Mouse (Mus musculus): ENCODE measurements around the gene BC049715. TPM values are rescaled to one million over a fixed set of nuclear protein-coding genes. Genes with fewer than 3 reads are reported as not detected.
"Not testable (repeated sequence)": the region's sequence is repeated elsewhere in the genome, so short reads cannot be mapped to it uniquely, and the experiment has no call there.

Gene BC049715
- total RNA-seq, 2 experiments from 2014 or later, result 0.45 to 1.1 TPM

DNA sequence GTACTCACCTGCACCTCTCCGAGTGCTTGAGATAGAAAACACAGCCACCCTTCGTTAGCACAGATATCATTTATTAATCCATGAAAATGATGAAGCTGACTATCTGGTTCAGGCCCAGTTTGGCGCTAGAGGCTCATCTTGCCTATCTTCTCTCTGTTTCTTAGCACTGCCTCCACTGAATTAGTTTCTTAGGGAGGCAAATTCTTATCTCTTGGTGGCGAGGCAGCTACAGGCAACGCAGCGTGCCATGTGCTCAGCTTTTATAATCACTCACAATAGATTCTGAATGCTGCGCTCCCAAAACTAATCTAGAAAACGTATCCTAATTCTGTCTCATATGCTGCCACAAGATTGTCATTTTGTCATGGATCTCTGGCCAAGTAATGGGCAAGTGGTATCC is 21.0 kb downstream of the BC049715 start:
- no peak for ATAC-seq (ENCODE audit: poor library complexity, severe bottlenecking)

DNA sequence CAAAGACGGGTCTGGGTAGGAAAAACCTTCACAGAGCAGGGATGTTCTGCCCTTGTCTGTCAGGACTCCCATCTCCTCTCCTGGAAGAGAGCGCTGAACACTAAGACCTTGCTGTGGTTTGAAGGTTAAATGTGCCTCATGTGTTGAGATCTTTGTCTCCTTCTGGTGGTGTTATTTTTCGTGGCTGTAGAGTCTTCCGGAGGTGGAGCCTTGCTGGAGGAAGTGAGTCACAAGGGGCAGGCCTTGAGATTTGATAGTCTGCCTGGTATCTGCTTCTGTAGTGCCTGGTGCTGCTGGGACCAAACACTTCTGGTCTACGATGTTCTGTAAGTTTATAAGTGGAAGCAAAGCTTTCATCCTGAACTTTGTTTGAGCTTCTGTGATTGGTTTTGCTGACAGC is 21.5 kb downstream of the BC049715 start:
- ATAC-seq (ENCODE audit: poor library complexity, severe bottlenecking), result no peak

DNA sequence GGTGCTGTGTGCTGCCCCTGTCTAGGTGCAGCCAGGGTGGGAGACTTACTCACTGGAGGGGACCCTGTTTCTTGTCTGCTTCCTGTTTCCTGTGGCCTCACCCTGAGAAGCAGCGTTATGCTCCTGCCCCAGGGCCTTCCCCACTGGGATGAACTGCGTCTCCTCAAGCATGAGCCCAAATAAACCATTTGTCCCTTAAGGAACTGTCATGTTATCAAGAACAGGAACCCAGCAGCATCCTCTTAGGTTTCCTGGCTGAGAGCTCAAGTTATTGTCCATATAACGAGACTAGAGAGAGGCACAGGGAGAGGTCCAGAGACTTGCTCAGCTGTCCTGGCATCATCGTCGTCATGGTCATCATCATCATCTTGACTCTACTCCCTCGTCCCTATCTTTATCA is 22.8 kb downstream of the BC049715 start:
- ATAC-seq (ENCODE audit: poor library complexity, severe bottlenecking), result no peak

- ATAC-seq (ENCODE audit: poor library complexity, severe bottlenecking), result no peak
These were observed 24.9 kb downstream of the BC049715 start for GRCm38 (mm10) chr6:136852348-136852747.

- ATAC-seq (ENCODE audit: poor library complexity, severe bottlenecking), result peak; percentile 70
These were observed 25.3 kb downstream of the BC049715 start for GRCm38 (mm10) chr6:136852762-136853161.

- ATAC-seq (ENCODE audit: poor library complexity, severe bottlenecking), result no peak
These were observed 26.9 kb downstream of the BC049715 start for GRCm38 (mm10) chr6:136854361-136854781.

GRCm38 (mm10) chr6:136855183-136855582 is 27.8 kb downstream of the BC049715 start:
- no peak for ATAC-seq (ENCODE audit: poor library complexity, severe bottlenecking)

- no peak for ATAC-seq (ENCODE audit: poor library complexity, severe bottlenecking)
These were observed 28.7 kb downstream of the BC049715 start for GRCm38 (mm10) chr6:136856071-136856636.

DNA sequence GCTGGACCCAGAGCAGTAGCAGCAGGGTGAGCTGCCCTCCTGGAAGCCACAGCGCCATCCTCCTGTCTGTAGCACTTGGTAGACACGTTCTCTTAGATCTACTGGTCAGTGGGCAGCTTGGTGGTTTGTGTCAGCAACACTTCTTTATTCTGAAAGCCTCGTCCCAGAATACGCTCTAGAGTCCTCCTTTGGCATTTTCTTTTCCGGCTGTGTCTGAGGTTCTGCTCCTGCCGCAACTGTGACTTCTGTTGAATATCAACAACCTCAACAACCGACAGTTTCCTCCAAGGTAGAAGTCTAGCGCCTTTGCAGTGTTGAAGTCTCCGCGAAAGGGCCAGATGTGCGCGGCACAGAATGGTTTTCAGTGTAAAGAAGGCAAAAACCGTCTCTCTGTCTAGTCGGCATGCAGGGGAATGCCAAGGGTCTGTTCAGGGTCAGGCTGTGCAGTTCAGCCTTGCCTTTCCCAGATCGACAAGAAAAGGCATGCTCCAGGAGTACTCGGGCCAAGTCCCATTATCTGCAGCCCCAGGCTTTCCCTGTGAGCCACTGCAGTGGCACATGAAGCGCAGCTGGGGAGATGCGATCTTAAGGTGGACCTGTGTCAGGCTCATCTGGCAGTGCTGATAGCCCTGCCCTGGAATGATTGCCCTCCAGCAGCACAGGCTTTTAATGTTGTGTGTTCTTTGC is 29.9 kb downstream of the BC049715 start, which contains the start of gene Art4:
Gene Art4, minus strand, starts transcription at position 548 of the 687 bp plus-strand sequence.
- ATAC-seq (ENCODE audit: poor library complexity, severe bottlenecking), result peak; percentile 56

DNA sequence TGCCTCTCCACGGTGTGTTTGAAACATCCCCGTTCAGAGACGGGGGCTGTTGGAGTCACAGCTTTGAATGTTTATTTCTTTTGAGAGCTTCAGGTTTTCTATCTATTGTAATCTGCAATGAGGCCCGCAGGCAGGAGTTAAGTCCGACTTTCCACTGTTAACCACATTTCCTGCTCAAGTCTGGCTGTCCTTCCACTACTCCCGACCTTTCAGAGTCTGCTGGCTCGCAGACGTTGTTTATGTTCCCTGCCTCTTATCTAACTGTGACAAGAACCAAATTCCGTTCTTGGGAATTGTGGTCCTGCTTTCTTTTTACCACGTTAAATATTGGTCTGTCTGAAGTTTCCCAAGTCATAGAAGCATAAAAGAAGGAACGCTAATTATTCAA is 30.4 kb downstream of the BC049715 start:
- ATAC-seq (ENCODE audit: poor library complexity, severe bottlenecking), result no peak

DNA sequence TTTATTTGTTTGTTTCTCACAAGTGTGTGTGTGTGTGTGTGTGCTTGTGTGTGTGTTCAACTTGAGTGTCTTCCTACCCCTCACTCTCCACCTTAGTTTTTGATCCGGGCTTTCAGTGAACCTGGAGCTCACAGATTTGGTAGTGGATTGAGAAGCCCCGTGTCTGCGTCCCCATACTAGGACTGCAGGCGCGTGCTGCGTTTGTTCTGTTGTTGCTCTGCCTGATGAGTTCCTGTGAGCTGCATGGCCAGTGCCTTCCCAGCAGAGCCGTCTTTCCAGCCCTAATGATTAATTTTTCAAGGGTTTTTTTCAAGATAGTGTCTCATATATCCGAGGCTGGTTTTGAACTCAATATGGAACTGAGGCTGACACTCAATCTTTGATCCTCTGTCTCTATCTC is 31.0 kb downstream of the BC049715 start:
- ATAC-seq (ENCODE audit: poor library complexity, severe bottlenecking), result no peak

GRCm38 (mm10) chr6:136861020-136861419 is 33.6 kb downstream of the BC049715 start:
- ATAC-seq (ENCODE audit: poor library complexity, severe bottlenecking), result peak; percentile 64

DNA sequence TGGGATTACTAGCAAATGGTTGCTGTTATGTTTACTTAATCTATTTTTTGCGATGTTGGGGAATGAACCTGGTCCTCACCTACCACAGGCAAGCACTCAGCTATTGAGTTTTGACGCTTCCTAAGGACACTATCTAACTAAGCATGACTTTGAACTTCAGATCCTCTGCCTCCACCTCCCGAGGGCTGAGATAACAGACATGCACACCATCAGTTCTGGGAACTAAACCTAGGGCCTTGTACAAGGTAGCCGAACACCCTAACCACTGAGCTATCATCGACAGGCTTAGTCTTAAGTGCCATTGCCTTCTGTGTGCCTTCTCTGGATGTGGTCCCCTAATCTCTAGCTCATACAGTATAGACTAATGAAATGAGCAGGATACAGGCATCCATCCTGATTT is 37.9 kb downstream of the BC049715 start:
- no peak for ATAC-seq (ENCODE audit: poor library complexity, severe bottlenecking)

DNA sequence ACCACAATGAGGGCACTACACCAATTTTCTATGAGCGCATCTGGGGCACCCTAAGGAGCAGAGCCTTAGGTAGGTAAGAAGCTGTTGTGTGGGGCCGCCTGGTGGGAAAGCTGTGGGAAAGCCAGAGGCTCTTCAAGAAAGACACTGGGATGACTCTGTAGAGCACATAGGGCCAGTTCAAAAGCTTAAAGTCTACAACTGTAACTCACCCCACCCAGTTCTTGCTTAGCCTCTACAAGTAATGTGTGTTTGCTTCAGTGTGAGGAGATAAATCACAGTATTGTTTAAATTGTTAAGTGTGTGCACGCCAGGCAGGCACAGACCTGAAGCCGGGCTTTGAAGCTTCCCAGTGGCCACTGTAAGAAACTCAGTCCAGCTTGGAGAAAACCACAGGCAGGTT is 38.7 kb downstream of the BC049715 start:
- no peak for ATAC-seq (ENCODE audit: poor library complexity, severe bottlenecking)

DNA sequence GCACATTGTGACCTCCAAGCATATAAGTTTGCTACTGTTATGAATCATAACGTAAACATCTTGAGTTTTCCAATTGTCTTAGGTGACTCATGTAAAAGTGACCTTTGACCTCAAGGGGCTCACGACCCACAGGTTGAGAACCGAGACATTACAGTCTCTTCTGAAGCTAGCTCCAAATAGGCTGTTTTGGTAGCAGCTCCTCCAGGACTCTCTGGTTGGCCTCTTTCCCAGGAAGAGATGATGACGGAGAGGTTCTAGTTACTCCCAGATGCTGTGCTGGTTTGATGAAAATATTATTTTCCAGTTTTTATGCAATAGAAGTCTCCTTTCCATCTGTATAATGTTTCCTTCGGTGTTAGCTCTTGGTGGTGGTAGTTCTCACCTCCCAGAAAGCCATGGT is 41.5 kb downstream of the BC049715 start:
- ATAC-seq (ENCODE audit: poor library complexity, severe bottlenecking), result no peak

- no peak for ATAC-seq (ENCODE audit: poor library complexity, severe bottlenecking)
These were observed 47.2 kb downstream of the BC049715 start for GRCm38 (mm10) chr6:136874599-136874998.

DNA sequence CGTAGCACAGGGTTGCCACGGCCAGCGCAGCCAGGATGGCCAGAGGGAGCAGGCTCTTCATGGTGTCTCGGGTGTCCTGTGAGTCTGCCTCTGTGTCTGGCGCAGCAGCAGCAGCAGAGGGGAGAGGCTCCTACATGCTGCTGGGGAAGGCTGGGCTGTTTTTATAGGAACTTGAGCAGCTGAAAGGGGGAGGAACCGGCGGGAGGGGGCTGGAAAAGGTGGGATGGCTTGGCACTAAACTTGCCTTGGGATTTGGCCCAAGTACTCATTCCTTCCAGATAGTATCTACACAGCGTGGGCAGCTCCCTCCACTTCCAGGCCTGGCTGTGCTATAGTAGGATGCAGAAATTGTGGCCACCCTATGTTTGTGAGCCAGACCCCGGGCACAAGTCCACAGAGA is 48.2 kb downstream of the BC049715 start, which contains the start of gene Mgp:
Gene Mgp, minus strand, starts transcription at position 154 of the 400 bp plus-strand sequence.
- no peak for ATAC-seq (ENCODE audit: poor library complexity, severe bottlenecking)

DNA sequence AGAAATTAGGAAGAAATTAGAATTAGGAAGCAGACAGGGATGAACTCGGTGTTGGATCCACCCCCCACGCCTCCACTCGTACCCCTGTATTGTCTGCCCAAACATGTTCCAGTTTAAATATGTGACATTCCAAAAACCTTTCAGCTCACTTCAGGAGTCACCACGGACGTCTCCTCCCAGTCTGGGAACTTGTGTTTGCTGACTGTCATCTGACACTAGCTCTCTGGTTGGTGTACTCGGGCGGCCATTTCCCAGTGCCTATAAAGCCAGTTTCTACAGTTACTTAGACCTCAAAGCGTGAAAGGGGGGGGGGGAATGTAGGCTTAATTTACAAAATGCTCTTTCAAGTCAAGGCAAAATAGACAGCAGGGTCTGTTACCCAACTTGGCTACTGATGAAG is 54.3 kb downstream of the BC049715 start:
- no peak for ATAC-seq (ENCODE audit: poor library complexity, severe bottlenecking)

DNA sequence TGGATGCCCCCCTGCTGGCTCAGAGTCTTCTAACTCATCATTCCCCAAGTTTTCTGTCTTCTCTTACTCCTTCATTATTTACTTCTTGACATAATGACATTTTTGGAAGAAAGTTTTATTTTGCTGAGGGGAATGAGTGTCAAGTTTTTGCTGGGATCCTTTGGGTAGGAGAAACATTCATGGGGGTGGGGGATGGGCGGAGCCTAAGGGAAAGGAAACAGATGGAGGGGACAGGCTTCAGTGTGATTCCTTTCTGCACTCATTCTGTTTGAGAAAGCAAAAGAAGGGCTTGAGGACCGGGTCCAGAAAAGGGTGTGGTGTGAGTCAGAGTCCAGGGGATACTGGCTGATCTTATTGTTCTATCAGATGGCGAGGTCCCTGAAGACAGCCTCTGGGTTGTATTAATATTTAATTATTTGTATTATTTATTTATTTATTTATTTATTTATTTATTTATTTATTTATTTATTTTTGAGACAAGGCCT is 56.0 kb downstream of the BC049715 start:
- ATAC-seq (ENCODE audit: poor library complexity, severe bottlenecking), result no peak

- no peak for ATAC-seq (ENCODE audit: poor library complexity, severe bottlenecking)
These were observed 56.5 kb downstream of the BC049715 start for GRCm38 (mm10) chr6:136883961-136884360.

GRCm38 (mm10) chr6:136884766-136885165 is 57.3 kb downstream of the BC049715 start:
- ATAC-seq (ENCODE audit: poor library complexity, severe bottlenecking), result not testable (repeated sequence)

- no peak for ATAC-seq (ENCODE audit: poor library complexity, severe bottlenecking)
These were observed 60.4 kb downstream of the BC049715 start for GRCm38 (mm10) chr6:136887854-136888253.
